Comparison of ENCODE assay signal across 9 mouse cellular contexts in genomic region chr14:99944221-99945108, GRCm38 (mm10).
A peak's percentile ranks its signal among the peaks of the same experiment; 100 is the strongest.
DNase-seq lines count a peak whose midpoint lies in the region; ATAC-seq and TF ChIP-seq lines count a peak whose summit lies in the region.
"Had no signal": no experiment of that assay in that cellular context is flagged by ENCODE, and none has a peak within 500 bp of the region (broad histone marks: within the 10 kb centered on the region; RNA-seq: fewer than 3 reads in every experiment).

No protein-coding gene starts in this region.

- peaks cover 16% of the 10 kb centered on the region for H3K4me1 ChIP-seq in lung, embryonic 14.5 days (ENCODE audit: insufficient read depth)
- peaks cover 36% of the 10 kb centered on the region for H3K4me1 ChIP-seq in hindbrain, embryonic 12.5 days
- H3K4me1 ChIP-seq in midbrain, postnatal 0 days (ENCODE audit: insufficient read depth, low read length) = peaks cover 3% of the 10 kb centered on the region; the same call in 1 of the 2 replicates

- DNase-seq in CD4-positive, CD25-positive, alpha-beta regulatory T cell, adult 2 months (ENCODE audit: low read depth, low spot score) = peak; percentile 17
- peak; percentile 3 for DNase-seq in lung, embryonic 14.5 days
- no peak for DNase-seq in lung, postnatal 36 days
- DNase-seq in midbrain, postnatal 0 days (ENCODE audit: low spot score) = peak; percentile 50
- no peak for DNase-seq in ovary, postnatal 10 days (ENCODE audit: low spot score)
- DNase-seq in MN1 (ENCODE audit: low spot score) = no peak

- no peak for ATAC-seq in CD4-positive, CD25-positive, alpha-beta regulatory T cell, adult 4 months
- no peak for ATAC-seq in lung, embryonic 14.5 days (ENCODE audit: insufficient read depth)
- ATAC-seq in hindbrain, embryonic 12.5 days (ENCODE audit: low FRiP score) = peak; percentile 81
- peak; percentile 66 for ATAC-seq in midbrain, postnatal 0 days (ENCODE audit: low FRiP score)

- no peaks in the 10 kb centered on the region for H3K36me3 ChIP-seq in lung, embryonic 14.5 days (ENCODE audit: insufficient read depth)
- H3K36me3 ChIP-seq in hindbrain, embryonic 12.5 days = no peaks in the 10 kb centered on the region
- H3K36me3 ChIP-seq in midbrain, postnatal 0 days (ENCODE audit: insufficient read depth, low read length) = peaks cover 4% of the 10 kb centered on the region; the same call in 1 of the 2 replicates
- H3K36me3 ChIP-seq: embryonic facial prominence, embryonic 15.5 days had no signal

- H3K27ac ChIP-seq in lung, embryonic 14.5 days (ENCODE audit: low read depth) = no peak overlapping the region
- peak overlapping the region; percentile 83 for H3K27ac ChIP-seq in hindbrain, embryonic 12.5 days
- H3K27ac ChIP-seq in midbrain, postnatal 0 days (ENCODE audit: low read depth, low read length) = peak overlapping the region; percentile 57

- H3K9ac ChIP-seq in lung, embryonic 14.5 days = no peak overlapping the region
- H3K9ac ChIP-seq in hindbrain, embryonic 12.5 days = no peak overlapping the region
- no peak overlapping the region for H3K9ac ChIP-seq in midbrain, postnatal 0 days (replicated peaks; ENCODE audit: low read length, poor library complexity, severe bottlenecking)
- H3K9ac ChIP-seq: embryonic facial prominence, embryonic 15.5 days had no signal

- no peak overlapping the region for H3K4me3 ChIP-seq in lung, embryonic 14.5 days (ENCODE audit: low read depth, low read length)
- no peak overlapping the region for H3K4me3 ChIP-seq in hindbrain, embryonic 12.5 days
- H3K4me3 ChIP-seq in midbrain, postnatal 0 days (ENCODE audit: low read depth, low read length) = no peak overlapping the region
- H3K4me3 ChIP-seq: embryonic facial prominence, embryonic 15.5 days had no signal

- no peak for TF ChIP-seq CTCF in lung, embryonic 14.5 days (IDR thresholded peaks at IDR 0.05; ENCODE audit: low read depth)
- peak; percentile 41; the same call in 1 of the 2 replicates for TF ChIP-seq CTCF in midbrain, postnatal 0 days (IDR thresholded peaks at IDR 0.05)

- no peaks in the 10 kb centered on the region for H3K27me3 ChIP-seq in lung, embryonic 14.5 days (ENCODE audit: insufficient read depth, low read length)
- H3K27me3 ChIP-seq in hindbrain, embryonic 12.5 days = no peaks in the 10 kb centered on the region
- no peaks in the 10 kb centered on the region for H3K27me3 ChIP-seq in midbrain, postnatal 0 days (ENCODE audit: insufficient read depth, low read length)
- H3K27me3 ChIP-seq: embryonic facial prominence, embryonic 15.5 days had no signal

- H3K4me2 ChIP-seq in lung, embryonic 14.5 days = no peak overlapping the region
- H3K4me2 ChIP-seq in hindbrain, embryonic 12.5 days (replicated peaks) = no peak overlapping the region
- no peak overlapping the region for H3K4me2 ChIP-seq in midbrain, postnatal 0 days (ENCODE audit: low read depth, low read length, poor library complexity, severe bottlenecking)
- H3K4me2 ChIP-seq: embryonic facial prominence, embryonic 15.5 days had no signal

- H3K9me3 ChIP-seq in lung, embryonic 14.5 days (ENCODE audit: low read depth, low read length) = no peaks in the 10 kb centered on the region
- no peaks in the 10 kb centered on the region for H3K9me3 ChIP-seq in hindbrain, embryonic 12.5 days (replicated peaks)
- H3K9me3 ChIP-seq in midbrain, postnatal 0 days (ENCODE audit: low read length) = no peaks in the 10 kb centered on the region
- H3K9me3 ChIP-seq: embryonic facial prominence, embryonic 15.5 days had no signal

- 75% methylated on average over 17 of the region's 17 CpGs for WGBS in lung, embryonic 14.5 days
- 48% methylated on average over 17 of the region's 17 CpGs for WGBS in hindbrain, embryonic 12.5 days
- 28% methylated on average over 17 of the region's 17 CpGs for WGBS in midbrain, postnatal 0 days

Comparison
In these comparisons a context has a peak if more than half of its experiments do, and no peak if none do; other contexts are left out.
1. DNase-seq: peak in CD4-positive, CD25-positive, alpha-beta regulatory T cell, adult 2 months (single experiment), lung, embryonic 14.5 days (single experiment) and midbrain, postnatal 0 days (single experiment); none in lung, postnatal 36 days (single experiment), ovary, postnatal 10 days (single experiment) and MN1 (single experiment).
2. ATAC-seq: peak in hindbrain, embryonic 12.5 days (single experiment) and midbrain, postnatal 0 days (single experiment); none in CD4-positive, CD25-positive, alpha-beta regulatory T cell, adult 4 months (single experiment) and lung, embryonic 14.5 days (single experiment).